Mouse (Mus musculus) lung, postnatal 10 days (tissue): ENCODE data around the gene Olfr453.
A peak's percentile ranks its signal among the peaks of the same experiment; 100 is the strongest.

Source experiments
- DNase-seq: peaks from one replicate; pipeline ENCODE4 v3.0.0; 2021

Gene Olfr453

DNA sequence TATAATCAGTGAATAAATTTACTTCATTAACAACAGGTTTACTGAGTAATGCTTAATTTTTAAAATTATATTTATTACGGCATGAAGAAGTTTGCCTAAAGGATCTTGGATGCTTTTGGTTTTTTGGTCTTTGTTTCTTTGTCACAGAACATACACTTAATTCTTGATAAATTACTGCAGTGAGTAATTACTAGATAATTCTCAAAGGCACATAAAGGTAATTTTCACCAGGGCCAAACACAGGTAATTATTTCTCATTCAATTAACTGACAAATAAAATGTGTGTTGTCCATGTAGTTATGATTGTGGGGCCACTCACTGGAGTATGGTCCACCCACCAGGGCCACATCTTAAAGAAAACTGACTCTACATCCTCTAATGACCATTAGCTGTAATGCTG lies at the start of gene Olfr453:
Gene Olfr453 (plus strand): TSS at position 301 of the 400 bp plus-strand sequence.
- no peak for DNase-seq

DNA sequence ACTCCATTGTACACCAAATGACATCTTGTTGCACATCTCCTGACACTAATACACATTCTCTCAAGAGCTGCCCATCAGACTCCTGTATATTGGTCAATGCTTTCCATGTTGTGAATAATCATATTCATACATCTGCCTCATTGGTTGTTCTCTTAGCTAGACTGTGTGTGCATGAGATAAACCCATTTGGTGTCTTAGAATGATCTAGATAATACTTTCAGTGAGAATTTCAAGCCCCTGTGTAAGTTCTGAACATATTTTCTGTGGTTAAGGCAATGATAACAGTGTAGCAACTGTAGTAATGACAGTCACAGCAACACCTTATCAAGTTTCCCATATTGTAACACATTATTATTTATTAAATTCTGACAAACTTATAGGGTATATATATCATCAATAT lies 49.4 kb upstream of the Olfr453 start:
- DNase-seq: no peak

DNA sequence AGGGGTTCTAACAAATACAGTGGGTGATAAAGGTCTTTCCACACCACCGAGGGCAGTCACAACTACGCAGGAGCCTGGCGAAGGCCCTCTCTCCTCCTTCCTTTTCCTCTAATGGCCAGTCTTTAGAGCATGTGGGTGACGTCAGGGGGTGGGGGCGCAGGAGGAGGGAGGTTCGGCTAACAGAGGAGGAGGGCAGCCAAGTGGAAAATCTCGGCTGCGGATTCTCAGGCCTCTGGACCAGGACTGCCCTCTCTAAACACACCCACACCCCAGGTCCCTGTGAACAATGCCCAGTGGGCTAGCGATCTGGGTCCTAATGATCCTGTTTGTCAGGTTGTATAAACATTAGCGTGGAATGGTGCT lies 47.0 kb upstream of the Olfr453 start:
- peak; percentile 94 for DNase-seq

DNA sequence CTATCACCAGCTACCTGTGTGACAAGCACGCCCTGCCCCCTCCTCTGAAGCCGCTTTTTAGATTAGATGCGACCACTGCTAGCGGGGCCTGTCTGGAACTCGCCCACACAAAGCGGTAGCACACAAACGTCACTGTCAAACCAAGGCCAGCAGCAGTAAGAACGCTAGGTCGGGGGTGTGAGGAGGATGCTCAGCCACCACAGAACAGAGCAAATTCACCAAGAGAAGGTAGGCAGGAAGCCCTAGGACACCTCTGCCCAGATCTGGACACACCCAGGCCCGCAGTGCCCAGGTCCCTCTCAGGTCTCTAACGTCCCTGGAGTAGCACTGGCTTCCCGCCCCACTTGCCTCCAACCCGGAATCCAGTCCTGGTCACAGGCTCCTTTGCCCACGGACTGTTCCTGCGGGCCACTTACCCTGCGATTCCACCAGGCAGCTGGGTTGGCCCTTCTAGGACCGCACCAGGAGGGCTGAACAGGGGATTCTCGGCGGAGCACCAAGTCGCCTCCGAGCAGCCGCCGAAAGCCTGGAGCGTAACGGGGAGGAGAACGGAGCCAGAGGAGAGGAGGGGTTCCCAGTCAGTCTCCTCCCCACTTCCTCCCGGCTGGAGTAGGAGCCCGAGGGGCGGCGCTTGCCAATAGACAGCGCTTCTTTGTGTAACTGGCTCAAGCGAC lies 46.5 kb upstream of the Olfr453 start:
- DNase-seq: peak; percentile 93

DNA sequence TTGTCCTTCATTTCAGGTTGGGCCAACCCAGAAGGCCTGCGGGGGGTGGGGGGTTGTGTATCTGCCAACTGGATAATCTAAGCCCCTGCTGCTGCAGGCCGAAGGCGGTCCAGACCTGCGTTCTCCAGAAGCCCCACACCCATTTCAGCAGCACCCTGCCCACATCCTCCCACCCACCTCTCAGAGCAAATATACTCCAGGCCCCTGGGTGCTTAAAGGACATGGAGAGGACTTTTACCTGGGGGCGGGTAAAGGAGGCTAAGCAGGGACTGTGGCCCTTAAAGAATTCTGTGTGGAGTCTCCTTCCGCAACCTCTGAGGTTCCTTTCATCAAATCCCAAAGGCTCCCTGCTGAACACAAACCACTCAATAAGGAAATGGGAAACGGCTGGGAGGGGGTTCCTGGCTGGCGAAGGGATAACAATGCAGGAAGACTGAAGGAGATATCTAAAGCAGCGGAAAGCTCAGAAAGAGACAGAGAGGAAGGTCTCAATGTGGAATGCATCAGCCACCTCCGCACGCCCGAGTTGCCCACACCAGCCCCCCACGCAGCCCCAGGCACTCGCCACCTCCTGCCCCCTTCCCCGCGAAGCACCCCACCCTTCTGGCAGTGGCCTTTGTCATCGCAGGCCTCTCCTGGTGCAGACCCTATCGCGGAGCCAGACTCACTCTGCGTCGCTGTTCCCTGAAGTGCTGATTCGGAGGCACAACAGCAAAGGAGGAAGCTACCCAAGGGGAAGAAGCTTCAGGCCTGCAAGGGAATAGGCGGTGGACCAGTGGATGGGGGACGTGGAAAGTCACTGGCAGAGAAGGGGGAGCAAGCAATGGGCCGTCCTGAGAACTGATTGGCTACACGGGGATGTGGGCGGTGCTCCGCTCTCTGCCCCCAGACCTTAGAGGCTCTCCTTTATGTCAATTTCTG lies 29.6 kb upstream of the Olfr453 start, which contains the start of gene Tcaf1:
Gene Tcaf1 (minus strand): TSS at position 798 of the 921 bp plus-strand sequence.
- DNase-seq: peak; percentile 90

DNA sequence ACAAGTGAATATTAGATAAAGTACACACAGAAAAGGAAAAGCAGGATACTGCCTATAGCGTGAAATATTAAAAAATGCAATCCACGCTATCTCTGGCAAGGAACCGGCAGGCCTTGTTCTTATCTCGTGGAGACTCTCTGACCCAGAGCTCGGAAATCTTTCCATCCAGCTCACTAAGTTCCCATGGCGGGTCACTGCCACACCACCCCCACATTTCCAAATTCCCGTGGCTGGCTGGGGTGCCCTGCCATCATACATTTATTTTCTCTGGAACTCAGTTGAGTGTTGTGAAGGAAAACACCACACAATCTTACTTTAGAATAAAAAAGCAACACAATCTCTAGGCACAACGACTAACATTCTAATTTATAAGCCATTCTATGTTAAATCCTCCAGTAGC lies 24.5 kb upstream of the Olfr453 start:
- DNase-seq: no peak

DNA sequence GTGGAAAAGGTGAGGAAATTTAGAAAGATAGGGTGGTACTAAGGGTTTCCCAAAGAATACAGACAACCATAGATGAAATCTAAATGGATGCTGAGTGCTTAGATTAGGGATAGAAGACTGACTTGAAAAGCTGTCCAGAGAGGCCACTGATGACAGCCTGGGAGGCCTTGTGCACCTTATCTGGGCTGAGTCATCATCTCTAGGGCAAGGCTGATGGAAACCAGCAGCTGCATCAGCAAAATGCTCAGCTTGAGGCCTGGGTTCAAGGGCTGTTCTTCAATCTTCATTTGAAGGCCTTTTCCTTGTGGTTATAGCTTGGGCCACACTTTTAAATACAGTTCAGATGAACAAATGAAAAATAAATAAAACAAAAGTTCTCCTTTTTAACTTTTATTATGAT lies 21.2 kb upstream of the Olfr453 start:
- DNase-seq: no peak

DNA sequence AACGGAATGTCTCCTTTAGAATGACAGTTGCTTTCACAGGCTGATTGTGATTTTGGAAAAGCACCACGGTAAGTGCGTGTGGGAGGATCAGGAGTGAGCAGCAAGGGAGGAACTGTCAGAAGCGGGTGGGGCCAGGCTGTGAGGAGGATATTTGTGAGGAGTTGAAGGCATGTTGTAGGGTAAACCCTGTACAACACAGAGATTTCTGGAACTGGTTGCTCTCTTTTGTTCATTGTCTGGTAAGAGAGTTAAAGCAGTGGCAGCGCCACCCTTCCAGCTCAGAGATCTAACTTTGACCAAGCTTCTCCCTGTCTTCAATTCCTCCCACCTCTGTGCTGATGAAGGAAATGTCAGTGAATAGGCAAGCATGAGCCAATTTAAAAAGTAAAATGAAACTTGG lies 3.1 kb downstream of the Olfr453 start:
- DNase-seq: no peak

DNA sequence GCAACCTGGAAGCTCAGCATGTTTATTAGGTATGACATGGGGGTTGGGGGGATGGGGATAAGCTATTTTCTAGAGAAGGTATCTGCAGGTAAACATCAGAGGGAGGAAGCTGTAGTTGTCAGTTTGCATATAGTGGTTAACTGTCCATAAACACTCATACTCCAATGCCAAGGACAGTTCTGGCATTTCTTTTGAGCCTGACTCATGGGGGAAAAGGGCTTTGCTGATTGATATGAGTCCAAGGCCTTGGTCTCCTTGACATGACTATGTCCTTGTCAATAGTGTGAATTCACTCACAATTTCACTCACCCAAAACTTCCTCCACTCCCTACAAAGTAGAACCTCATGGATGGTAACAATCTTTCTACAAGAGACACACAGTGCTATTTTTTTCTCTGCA lies 8.7 kb downstream of the Olfr453 start:
- DNase-seq: no peak

DNA sequence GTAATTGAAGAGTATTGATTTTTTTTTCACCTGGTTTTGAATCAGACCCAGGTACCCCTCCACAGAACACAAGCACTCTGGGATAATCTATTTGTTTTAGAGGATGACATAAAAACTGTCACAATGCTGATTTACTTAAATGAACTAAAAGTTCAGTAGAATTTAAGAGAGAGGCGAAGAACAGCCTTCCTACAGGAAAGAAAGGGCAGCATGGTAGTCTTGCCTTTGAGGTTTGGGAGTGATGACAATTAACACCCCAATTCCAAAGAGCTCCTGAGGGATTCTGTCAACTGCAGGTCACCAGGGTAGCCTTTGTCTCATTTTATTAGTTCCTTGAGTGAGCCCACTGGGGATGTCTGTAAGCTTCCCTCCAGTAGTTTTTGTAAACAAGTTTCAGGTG lies 16.9 kb downstream of the Olfr453 start, which contains the start of gene Olfr38:
Gene Olfr38 (plus strand): TSS at position 301 of the 400 bp plus-strand sequence.
- DNase-seq: no peak

DNA sequence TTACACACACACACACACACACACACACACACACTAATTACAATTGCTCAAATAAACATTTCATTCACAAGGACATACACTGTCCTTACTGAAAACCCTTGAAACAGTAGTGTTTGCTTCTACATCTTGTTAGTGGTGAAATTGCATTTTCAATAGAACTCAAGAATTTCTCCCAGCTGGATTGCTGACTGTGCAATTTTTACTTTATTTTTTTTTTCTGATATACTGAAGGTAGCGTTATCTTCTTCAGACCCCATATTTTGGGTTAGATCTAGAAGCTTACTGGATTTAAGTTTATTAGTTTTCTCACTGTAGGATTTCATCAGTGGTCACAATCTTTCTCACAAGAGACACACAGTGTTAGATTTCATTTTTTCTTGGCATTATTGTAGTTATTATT lies 37.9 kb downstream of the Olfr453 start:
- no peak for DNase-seq

DNA sequence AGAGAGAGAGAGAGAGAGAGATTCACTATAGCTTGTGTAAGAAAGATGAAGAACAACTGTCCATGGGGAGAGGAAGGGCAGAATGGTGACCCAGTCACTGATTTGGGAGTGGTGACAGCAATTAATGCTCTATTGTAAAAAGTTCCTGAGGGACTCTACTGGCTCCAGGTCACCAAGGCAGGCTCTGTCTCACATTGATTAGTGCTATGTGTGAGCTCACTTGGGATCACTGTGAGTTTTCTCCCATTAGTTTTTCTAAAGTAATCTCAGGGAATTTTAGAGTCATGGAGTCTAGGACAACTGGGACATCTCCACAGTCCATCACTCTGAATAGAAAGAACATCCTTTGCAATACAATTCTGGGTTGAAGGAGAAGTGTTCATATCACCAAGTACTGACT lies 45.6 kb downstream of the Olfr453 start, which contains the start of gene Olfr452:
Gene Olfr452 (plus strand): TSS at position 301 of the 400 bp plus-strand sequence.
- no peak for DNase-seq

DNA sequence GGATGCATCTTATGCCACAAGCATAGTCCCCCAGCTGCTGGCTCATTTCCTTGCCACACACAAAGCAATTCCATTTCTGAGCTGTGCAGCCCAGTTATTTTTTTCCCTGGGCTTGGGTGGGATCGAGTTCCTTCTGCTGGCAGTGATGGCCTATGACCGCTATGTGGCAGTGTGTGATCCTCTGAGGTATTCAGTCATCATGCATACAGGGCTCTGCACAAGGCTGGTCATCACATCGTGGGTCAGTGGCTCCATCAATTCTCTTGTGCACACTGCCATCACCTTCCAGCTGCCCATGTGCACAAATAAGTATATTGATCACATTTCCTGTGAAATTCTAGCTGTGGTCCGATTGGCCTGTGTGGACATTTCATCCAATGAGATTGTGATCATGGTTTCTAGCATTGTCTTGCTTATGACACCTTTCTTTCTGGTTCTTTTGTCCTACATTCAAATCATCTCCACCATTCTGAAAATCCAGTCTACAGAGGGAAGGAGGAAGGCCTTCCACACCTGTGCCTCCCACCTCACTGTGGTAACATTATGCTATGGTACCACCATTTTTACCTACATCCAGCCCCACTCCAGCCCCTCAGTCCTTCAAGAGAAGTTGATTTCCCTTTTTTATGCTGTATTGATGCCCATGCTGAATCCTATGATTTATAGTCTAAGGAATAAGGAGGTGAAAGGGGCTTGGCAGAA lies 51.2 kb downstream of the Olfr453 start:
- no peak for DNase-seq

DNA sequence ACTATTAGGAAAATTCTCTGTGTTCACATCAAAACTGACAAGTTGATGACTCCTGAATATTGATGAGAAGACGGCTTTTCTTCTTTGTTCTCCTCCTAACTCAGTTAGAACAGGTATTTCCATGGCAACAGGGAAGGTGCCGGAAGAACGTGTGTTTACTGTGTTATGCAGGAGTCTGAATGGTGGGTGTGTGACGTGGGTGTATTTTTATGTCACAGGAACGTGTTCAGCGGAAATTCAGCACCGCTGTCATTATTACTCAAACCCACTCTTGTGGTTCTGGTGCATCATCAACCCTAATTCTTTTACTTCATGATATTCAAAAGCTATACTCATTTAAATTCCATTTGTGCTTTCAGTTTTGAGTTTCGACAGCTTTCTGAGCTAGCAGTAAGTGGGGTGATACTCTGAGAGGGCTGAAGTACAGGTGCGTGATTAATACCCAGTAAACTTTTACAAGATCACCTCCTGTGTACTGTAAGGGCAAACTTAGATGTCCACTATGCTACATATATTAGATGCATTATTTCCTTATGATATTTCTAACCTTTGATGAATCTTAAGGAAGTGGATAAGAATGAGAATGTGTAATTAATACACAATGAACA lies 51.9 kb downstream of the Olfr453 start:
- DNase-seq: no peak

DNA sequence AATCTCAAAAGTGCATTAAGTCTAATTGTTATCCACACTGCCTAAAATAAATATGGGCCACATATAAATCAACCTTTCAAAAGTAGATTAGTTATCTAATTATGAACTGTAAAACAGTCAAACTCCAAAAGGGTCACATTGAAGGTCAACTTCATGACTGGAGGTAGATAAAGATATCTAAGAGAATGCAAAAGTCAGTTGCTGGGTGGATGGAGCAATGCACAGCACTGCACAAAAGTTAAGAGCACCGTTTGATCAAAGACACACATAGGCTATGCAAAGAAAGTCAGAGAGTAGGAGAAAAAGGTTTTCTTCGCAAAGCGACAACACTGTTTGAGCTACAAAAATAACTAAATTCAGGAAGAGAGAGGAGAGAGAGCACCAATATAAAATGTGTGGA lies 55.8 kb downstream of the Olfr453 start:
- no peak for DNase-seq
